Mouse (Mus musculus) kidney, adult 2 months (tissue): Measurements from ENCODE around the gene Trpc3.

ENCODE experiments used
- CTCF ChIP-seq: fragments of 200-500 bp; conservative IDR thresholded peaks from 2 replicates; pipeline ENCODE4 v1.5.1; 2011; ENCODE audit warnings: low read depth, mild to moderate bottlenecking, control low read depth, low read length, moderate library complexity, mixed read lengths; ENCODE audit not compliant: insufficient read depth, insufficient read length
- POLR2A ChIP-seq: fragments of 200-500 bp; IDR thresholded peaks from one replicate; pipeline ENCODE4 v1.6.1; 2011; ENCODE audit warnings: low read depth, low read length, control low read depth

DNA sequence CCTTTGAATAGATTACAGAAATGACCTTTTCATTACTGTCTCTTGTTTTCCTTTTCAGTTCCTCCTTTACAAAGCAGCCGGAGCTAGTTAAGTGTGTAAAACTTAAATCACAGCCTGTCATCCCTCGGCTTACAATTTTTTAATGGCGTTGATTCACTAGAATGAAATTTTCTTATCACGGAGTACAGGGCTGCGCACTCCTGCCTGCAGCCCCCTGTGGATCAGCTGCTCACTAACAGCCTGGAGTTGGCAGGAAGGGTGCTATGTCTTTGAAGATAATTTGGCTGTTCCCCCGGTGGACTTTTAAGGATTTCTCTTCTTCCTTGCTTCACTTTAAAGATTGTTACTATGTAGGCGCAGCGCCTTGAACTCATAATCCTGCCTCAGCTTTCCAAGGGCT, 36.6 kb upstream of the Trpc3 start:
- TF ChIP-seq CTCF: no peak
- no peak for TF ChIP-seq POLR2A
